Mouse (Mus musculus): ENCODE data around the gene Rhox3h. TPM values are rescaled to one million over a fixed set of nuclear protein-coding genes. Genes with fewer than 3 reads are reported as not detected.

The Rhox3h gene
- not detected in 2 replicates for polyA plus RNA-seq (2012; rRNA removed; ENCODE audit: low replicate concordance)

GRCm38 (mm10) chrX:37668664-37669063 lies at the start of gene Rhox3h:
Gene Rhox3h (minus strand): TSS chrX:37668764.

GRCm38 (mm10) chrX:37673177-37673576 lies 4.6 kb upstream of the Rhox3h start, which contains the start of gene Rhox2h:
Gene Rhox2h (minus strand): TSS chrX:37673277.

DNA sequence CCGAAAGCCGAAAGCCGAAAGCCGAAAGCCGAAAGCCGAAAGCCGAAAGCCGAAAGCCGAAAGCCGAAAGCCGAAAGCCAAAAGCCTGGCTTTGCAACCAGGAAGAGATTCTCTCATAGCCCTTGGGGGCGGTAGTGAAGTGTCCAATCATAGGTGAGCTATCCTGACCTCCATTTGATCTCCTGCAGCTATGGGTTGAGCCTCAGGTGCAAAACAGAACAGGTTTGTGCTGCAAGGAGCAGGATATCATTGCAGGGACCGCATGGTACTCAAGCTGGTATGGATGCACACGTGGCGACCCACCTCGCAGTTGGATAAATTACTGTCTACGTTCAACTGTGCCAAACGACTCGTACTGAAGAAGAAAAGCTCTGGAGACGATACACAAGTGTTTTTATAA lies 17.3 kb downstream of the Rhox3h start, which contains the start of gene Rhox4g:
TSS of gene Rhox4g (minus strand) at position 101 of the 400 bp plus-strand sequence.

GRCm38 (mm10) chrX:37643370-37643769 lies 25.2 kb downstream of the Rhox3h start, which contains the start of gene Rhox2g:
Gene Rhox2g (minus strand): TSS chrX:37643470.

DNA sequence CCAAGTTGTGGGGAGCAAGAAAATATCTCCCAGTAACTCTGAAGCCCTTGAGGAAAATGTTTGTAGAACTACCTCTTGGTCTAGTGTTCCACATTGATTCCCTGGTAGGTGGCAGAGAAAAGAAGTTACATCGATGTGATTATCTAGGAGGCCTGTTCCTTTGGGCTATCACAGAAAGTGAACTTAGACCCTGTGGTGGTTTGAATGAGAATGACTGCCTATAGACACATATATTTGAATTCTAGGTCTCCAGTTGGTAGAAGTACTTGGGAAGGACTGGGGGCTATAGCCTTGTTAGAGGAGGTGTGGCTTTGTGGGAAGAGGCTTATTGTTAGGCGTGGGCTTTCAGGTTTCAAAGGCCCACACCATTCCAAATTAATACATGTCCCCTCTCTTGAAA lies 40.1 kb downstream of the Rhox3h start, which contains the start of gene Rhox3g:
TSS of gene Rhox3g (minus strand) at position 101 of the 400 bp plus-strand sequence.

Other genes with a start within 250 kb of the Rhox3h start
- not detected in 2 replicates for gene Rhox4b, start 236.3 kb downstream of the Rhox3h start, polyA plus RNA-seq (2012; rRNA removed; ENCODE audit: low replicate concordance)
- gene Rhox2c, start 215.1 kb downstream of the Rhox3h start, polyA plus RNA-seq (2012; rRNA removed; ENCODE audit: low replicate concordance): not detected in 2 replicates
- gene Rhox3c, start 210.2 kb downstream of the Rhox3h start, polyA plus RNA-seq (2012; rRNA removed; ENCODE audit: low replicate concordance): not detected in 2 replicates
- gene Rhox4c, start 188.4 kb downstream of the Rhox3h start, polyA plus RNA-seq (2012; rRNA removed; ENCODE audit: low replicate concordance): not detected in 2 replicates
- gene Rhox2d, start 175.3 kb downstream of the Rhox3h start, polyA plus RNA-seq (2012; rRNA removed; ENCODE audit: low replicate concordance): not detected in 2 replicates
- not detected in 2 replicates for gene Rhox4d, start 154.4 kb downstream of the Rhox3h start, polyA plus RNA-seq (2012; rRNA removed; ENCODE audit: low replicate concordance)
- gene Rhox2e, start 138.3 kb downstream of the Rhox3h start, polyA plus RNA-seq (2012; rRNA removed; ENCODE audit: low replicate concordance): not detected in 2 replicates
- gene Rhox3e, start 126.7 kb downstream of the Rhox3h start, polyA plus RNA-seq (2012; rRNA removed; ENCODE audit: low replicate concordance): not detected in 2 replicates
- not detected in 2 replicates for gene Rhox4e, start 111.4 kb downstream of the Rhox3h start, polyA plus RNA-seq (2012; rRNA removed; ENCODE audit: low replicate concordance)
- gene Rhox2f, start 97.4 kb downstream of the Rhox3h start, polyA plus RNA-seq (2012; rRNA removed; ENCODE audit: low replicate concordance): not detected in 2 replicates
- gene Rhox3f, start 87.8 kb downstream of the Rhox3h start, polyA plus RNA-seq (2012; rRNA removed; ENCODE audit: low replicate concordance): not detected in 2 replicates
- not detected in 2 replicates for gene Rhox4f, start 61.1 kb downstream of the Rhox3h start, polyA plus RNA-seq (2012; rRNA removed; ENCODE audit: low replicate concordance)
- gene Rhox3g, start 40.2 kb downstream of the Rhox3h start, polyA plus RNA-seq (2012; rRNA removed; ENCODE audit: low replicate concordance): not detected in 2 replicates
- gene Rhox2g, start 25.3 kb downstream of the Rhox3h start, polyA plus RNA-seq (2012; rRNA removed; ENCODE audit: low replicate concordance): not detected in 2 replicates
- not detected in 2 replicates for gene Rhox4g, start 17.4 kb downstream of the Rhox3h start, polyA plus RNA-seq (2012; rRNA removed; ENCODE audit: low replicate concordance)
- not detected in 2 replicates for gene Rhox2h, start 4.5 kb upstream of the Rhox3h start, polyA plus RNA-seq (2012; rRNA removed; ENCODE audit: low replicate concordance)
- gene Rhox5, start 136.1 kb upstream of the Rhox3h start, polyA plus RNA-seq (2012; rRNA removed; ENCODE audit: low replicate concordance): not detected in 2 replicates
- gene Rhox6, start 158.1 kb upstream of the Rhox3h start, polyA plus RNA-seq (2012; rRNA removed; ENCODE audit: low replicate concordance): not detected in 2 replicates
- not detected in 2 replicates for gene Rhox7a, start 162.9 kb upstream of the Rhox3h start, polyA plus RNA-seq (2012; rRNA removed; ENCODE audit: low replicate concordance)
- not detected in 2 replicates for gene Rhox8, start 210.2 kb upstream of the Rhox3h start, polyA plus RNA-seq (2012; rRNA removed; ENCODE audit: low replicate concordance)
- not detected in 2 replicates for gene Rhox7b, start 228.5 kb upstream of the Rhox3h start, polyA plus RNA-seq (2012; rRNA removed; ENCODE audit: low replicate concordance)
- gene Rhox9, start 233.0 kb upstream of the Rhox3h start, polyA plus RNA-seq (2012; rRNA removed; ENCODE audit: low replicate concordance): not detected in 2 replicates

Measured in subcutaneous adipose tissue, adult 2 months (tissue).